Mouse (Mus musculus) liver, embryonic 13.5 days (tissue): ENCODE results near the gene Ins2. TPM values are rescaled to one million over a fixed set of nuclear protein-coding genes. Genes with fewer than 3 reads are reported as not detected.
A peak's percentile ranks its signal among the peaks of the same experiment; 100 is the strongest.

Experiments
- ATAC-seq: fragments of 200-750 bp; cut with Nextera tagmentation; 2 replicates; pipeline ENCODE4 v1.8.0; 2017; ENCODE audit warnings: low read depth, mild to moderate bottlenecking, moderate number of reproducible peaks, moderate library complexity
- DNase-seq: peaks from one replicate; pipeline ENCODE4 v3.0.0; 2022
- H3K27ac ChIP-seq: fragments of 300-500 bp; sonication (generic); 2 replicates; pipeline ENCODE4 v1.5.1; 2015; ENCODE audit warnings: moderate library complexity, mild to moderate bottlenecking, inconsistent platforms
- H3K27me3 ChIP-seq: fragments of 300-500 bp; sonication (generic); 2 replicates; pipeline ENCODE4 v1.6.1; 2015; ENCODE audit warnings: mild to moderate bottlenecking, inconsistent platforms
- H3K36me3 ChIP-seq: fragments of 300-500 bp; sonication (generic); 2 replicates; pipeline ENCODE4 v1.6.1; 2015; ENCODE audit warnings: mild to moderate bottlenecking, inconsistent platforms
- H3K4me1 ChIP-seq: fragments of 300-500 bp; sonication (generic); replicated peaks from 2 replicates; pipeline ENCODE4 v1.6.1; 2015; ENCODE audit warnings: inconsistent platforms
- H3K4me2 ChIP-seq: fragments of 300-500 bp; sonication (generic); 2 replicates; pipeline ENCODE4 v1.6.1; 2015; ENCODE audit warnings: inconsistent platforms, mild to moderate bottlenecking, moderate library complexity
- H3K4me3 ChIP-seq: fragments of 300-500 bp; sonication (generic); replicated peaks from 2 replicates; pipeline ENCODE4 v1.5.1; 2015; ENCODE audit warnings: mild to moderate bottlenecking, inconsistent platforms
- H3K9ac ChIP-seq: fragments of 300-500 bp; sonication (generic); 2 replicates; pipeline ENCODE4 v1.6.1; 2015; ENCODE audit warnings: mild to moderate bottlenecking, inconsistent platforms
- H3K9me3 ChIP-seq: fragments of 300-500 bp; sonication (generic); replicated peaks from 2 replicates; pipeline ENCODE4 v1.6.1; 2016; ENCODE audit warnings: inconsistent platforms
- WGBS: fragments of 180-500 bp; shearing (Covaris S2); methylation state at CpG from one replicate; pipeline ENCODE4 v1.1.7; 2015; ENCODE audit not compliant: insufficient replicate concordance; 5-methylcytosine and 5-hydroxymethylcytosine counted together
- polyA plus RNA-seq: library from polyadenylated mRNA; unstranded; fragments of >200 nt; fragmentation: Nextera tagmentation; extraction: Ambion mirVana; gene quantifications from 2 replicates; pipeline ENCODE4 v1.2.1, GENCODE M21; 2015

Ins2 gene
- 0.46 TPM in 1 of 2 replicates, not detected in the other for polyA plus RNA-seq

DNA sequence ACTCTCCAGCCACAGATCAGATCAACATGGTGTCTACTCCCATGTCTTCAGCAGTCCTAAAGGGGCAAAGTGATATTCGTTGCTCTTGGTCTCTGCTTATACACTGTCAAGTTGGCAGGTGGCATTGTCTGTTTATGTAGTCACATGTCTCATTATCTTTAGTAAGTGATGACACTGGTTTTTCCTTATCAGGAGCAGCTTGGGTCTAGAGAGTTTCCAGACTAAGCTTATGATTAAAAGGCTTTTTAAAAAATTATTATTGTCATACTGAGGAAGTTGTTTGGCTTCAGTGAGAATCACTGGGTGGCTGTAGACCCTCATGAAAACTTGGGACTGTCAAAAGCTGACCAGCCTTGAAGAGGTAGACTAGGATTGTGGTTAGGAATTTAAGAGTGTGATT, at the start of gene Ins2:
Gene Ins2, minus strand, starts transcription at position 101 of the 400 bp plus-strand sequence.
- Histone ChIP-seq H3K27me3 (no peaks in the 10 kb centered on the region), H3K36me3 (no peaks in the 10 kb centered on the region), H3K9me3 (no peaks in the 10 kb centered on the region), H3K9ac (no peak within 1 kb of the TSS), H3K27ac (no peak within 1 kb of the TSS), H3K4me1 (no peaks in the 10 kb centered on the region), H3K4me3 (no peak within 1 kb of the TSS), H3K4me2 (no peak within 1 kb of the TSS)
- ATAC-seq (no peak), DNase-seq (no peak)
- 46% methylated on average over 1 of the region's 1 CpGs for WGBS

DNA sequence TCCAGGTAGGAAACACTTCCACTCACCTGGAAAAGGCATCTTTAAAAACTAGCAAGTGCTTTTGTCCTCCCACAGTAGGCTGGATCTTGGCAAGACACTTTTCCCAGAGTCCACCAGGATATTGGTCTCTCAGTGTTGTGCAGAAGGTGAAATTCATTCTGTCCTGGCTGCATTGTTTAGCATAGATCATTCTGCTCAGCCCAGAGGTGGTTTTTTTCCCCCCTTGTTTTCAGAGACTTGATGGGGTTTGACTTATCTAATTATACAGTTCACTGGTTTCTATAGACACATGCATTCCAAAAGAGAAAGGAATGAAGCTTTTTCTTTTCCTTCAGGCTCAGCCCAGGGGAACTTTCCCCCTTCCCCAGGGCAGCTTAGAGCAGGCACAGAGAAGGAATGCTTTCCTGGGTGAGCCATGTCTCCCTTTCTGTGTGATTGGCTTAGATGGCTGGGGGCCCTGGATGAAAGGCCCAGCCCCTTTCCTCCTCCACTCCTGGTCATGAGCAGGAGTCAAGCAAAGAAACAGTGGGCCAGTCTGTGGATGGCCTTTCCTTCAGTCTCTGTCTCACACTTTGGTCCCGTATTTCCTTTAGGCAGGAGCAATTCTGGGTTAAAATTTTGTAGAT, 49.6 kb upstream of the Ins2 start:
- WGBS = 48% methylated on average over 1 of the region's 1 CpGs
- Histone ChIP-seq H3K9me3 (no peaks in the 10 kb centered on the region), H3K27me3 (no peaks in the 10 kb centered on the region), H3K36me3 (no peaks in the 10 kb centered on the region), H3K9ac (no peak overlapping the region), H3K27ac (no peak overlapping the region), H3K4me3 (no peak overlapping the region), H3K4me1 (no peaks in the 10 kb centered on the region), H3K4me2 (no peak overlapping the region)
- DNase-seq = no peak
- ATAC-seq = no peak

DNA sequence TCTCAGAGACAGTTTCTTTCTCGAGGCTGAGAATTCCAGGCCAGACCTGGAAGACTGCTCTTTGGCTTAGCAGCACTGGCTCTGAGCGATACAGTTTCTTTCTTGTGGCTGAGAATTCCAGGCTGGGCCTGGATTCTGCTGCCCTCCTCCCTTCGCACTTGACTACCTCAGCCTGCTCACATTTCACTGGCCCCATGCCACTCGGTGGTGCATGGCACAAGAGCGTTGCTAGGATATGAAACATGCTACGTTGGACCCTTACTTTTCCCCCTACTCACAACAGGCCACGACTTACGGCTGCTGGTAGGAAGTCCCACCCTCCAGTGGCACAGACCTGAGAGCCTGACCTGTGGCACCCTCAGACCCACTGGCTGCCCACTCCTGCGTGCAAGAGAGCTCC, 46.5 kb upstream of the Ins2 start:
- Histone ChIP-seq H3K4me1 (no peaks in the 10 kb centered on the region), H3K9me3 (no peaks in the 10 kb centered on the region), H3K4me3 (no peak overlapping the region), H3K27ac (no peak overlapping the region), H3K27me3 (no peaks in the 10 kb centered on the region), H3K4me2 (no peak overlapping the region), H3K9ac (no peak overlapping the region), H3K36me3 (no peaks in the 10 kb centered on the region)
- 62% methylated on average over 9 of the region's 9 CpGs for whole genome bisulfite sequencing
- no peak for ATAC-seq
- DNase-seq = no peak

DNA sequence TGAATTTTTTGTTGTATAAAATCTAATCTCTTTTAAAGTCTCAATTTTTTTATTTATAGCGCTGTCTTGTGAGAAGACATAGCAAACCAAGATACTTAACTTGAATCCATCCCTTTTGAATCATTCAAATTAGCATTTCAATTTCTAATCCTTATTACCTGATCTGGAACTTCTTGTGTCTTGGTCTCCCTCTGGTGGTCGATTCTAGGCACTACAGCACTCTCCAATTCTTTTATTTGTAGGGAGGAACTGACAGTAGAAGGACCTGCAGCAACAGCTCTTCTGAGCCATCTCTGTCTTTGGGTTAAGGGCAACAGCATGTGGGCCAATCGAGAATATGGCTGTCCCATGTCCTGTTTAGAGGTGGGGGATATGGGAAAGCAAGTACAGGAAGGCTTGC, 5.4 kb downstream of the Ins2 start:
- 3% methylated on average over 3 of the region's 3 CpGs for WGBS
- Histone ChIP-seq H3K4me3 (no peak overlapping the region), H3K9ac (no peak overlapping the region), H3K36me3 (no peaks in the 10 kb centered on the region), H3K27me3 (no peaks in the 10 kb centered on the region), H3K27ac (no peak overlapping the region), H3K4me2 (no peak overlapping the region), H3K4me1 (no peaks in the 10 kb centered on the region), H3K9me3 (no peaks in the 10 kb centered on the region)
- ATAC-seq = no peak
- peak; percentile 17 for DNase-seq

DNA sequence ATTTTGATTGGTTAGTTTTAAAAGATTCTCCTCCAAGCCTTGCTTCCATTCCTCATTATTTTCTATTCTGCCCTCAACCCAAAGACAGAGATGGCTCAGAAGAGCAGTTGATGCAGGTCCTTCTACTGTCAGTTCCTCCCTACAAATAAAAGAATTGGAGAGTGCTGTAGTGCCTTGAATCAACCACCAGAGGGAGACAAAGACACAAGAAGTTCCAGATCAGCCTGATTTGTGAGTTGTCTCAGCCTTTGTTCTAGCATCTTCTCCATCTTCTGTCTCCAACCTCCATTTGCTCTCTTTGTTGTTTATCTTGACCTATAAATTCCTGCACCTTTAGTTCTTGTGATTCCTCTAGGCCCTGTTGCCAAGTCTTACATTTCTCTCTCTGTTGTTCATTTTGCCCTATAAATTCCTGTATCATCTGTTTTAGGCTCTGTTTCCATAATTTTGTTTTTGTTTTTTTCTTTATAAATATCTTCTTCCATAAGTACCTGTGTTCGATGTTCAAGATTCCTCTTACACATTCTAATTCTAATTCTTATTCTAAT, 6.2 kb downstream of the Ins2 start:
- Histone ChIP-seq H3K9ac (no peak overlapping the region), H3K27ac (no peak overlapping the region), H3K36me3 (no peaks in the 10 kb centered on the region), H3K4me2 (no peak overlapping the region), H3K27me3 (no peaks in the 10 kb centered on the region), H3K4me3 (no peak overlapping the region), H3K9me3 (no peaks in the 10 kb centered on the region), H3K4me1 (no peaks in the 10 kb centered on the region)
- no peak for DNase-seq
- ATAC-seq = no peak
- WGBS = 44% methylated on average over 1 of the region's 1 CpGs

DNA sequence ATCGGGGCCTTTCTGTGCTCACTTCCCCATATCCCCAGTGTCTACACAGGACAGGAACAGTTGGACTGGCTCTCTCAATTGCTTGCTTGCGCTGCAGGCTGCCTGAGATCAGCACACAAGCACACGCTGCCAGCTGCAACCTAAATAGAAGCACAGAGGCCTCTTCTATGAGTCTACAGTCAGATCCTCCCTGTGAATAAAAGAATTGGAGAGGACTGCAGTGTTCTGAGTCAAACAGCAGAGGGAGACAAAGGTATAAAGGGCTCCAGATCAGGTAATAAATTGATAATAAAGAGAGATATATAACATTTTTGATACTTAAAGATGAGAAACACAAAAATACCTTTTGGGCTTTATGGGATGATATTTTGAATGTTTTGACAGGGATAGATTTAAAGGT, 17.2 kb downstream of the Ins2 start:
- Histone ChIP-seq H3K4me1 (no peaks in the 10 kb centered on the region), H3K27me3 (peaks cover 8% of the 10 kb centered on the region; the same call in 1 of the 2 replicates), H3K27ac (no peak overlapping the region), H3K9ac (no peak overlapping the region), H3K36me3 (no peaks in the 10 kb centered on the region), H3K9me3 (no peaks in the 10 kb centered on the region), H3K4me3 (no peak overlapping the region), H3K4me2 (no peak overlapping the region)
- ATAC-seq (no peak), DNase-seq (no peak)
- 60% methylated on average over 3 of the region's 3 CpGs for WGBS

DNA sequence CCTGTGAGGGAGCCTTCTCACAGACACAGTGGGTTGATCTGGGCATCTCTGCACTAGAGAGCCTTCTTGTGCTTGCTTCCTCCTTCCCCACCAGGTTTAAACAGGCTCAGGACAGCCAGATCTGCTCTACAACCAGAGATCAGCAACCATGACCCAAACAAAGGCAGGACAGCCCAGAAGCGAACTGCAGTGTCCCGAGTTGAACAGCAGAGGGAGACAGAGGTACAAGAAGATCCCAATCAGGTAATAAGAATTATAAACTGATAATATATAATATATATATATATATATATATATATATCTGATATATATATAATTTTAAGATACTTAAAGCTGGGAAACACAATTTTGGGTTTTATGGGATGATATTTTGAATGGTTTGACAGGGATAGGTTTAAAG, 22.5 kb downstream of the Ins2 start:
- H3K36me3 ChIP-seq = no peaks in the 10 kb centered on the region
- no peak overlapping the region for H3K4me2 ChIP-seq
- DNase-seq = no peak
- H3K4me3 ChIP-seq = no peak overlapping the region
- H3K9me3 ChIP-seq = no peaks in the 10 kb centered on the region
- no peak overlapping the region for H3K9ac ChIP-seq
- WGBS = 0% methylated on average over 2 of the region's 2 CpGs
- no peak overlapping the region for H3K27ac ChIP-seq
- no peak for ATAC-seq
- H3K27me3 ChIP-seq = 0 out of 2 replicates have a peak, but pooled peaks cover 4% of the 10 kb centered on the region
- no peaks in the 10 kb centered on the region for H3K4me1 ChIP-seq

DNA sequence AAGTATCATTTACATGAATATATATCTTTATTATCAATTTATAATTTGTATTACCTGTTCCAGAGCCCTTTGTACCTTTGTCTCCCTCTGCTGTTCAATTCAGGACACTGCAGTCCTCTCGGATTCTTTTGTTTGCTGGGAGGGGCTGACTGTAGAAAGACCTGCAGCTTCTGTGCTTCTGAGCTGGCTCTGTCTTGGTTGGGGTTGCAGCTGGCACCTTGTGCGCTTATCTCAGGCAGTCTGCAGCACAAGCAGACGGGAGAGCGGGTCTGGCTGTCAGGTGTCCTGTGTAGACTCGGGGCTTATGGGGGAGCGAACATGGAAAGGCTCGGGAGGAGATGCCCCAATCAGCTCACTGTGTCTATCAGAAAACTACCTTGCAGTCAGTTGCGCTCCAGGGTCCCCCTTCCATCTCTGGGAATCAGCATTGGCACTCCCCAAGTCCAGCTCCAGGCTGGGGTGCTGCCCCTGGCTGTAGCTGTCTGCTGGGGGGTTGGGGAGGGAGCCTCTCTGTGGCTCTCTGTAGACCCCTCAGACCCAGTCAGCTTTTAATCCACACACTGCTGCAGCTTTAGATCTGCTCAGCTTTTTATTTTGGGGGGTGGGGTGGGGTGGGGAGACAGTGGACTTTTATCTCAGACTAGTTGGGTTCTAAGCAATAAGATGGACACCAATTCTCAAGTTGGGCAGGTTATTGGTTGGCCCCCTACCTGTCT, 28.2 kb downstream of the Ins2 start:
- H3K27ac ChIP-seq = no peak overlapping the region
- H3K4me3 ChIP-seq = no peak overlapping the region
- no peaks in the 10 kb centered on the region for H3K9me3 ChIP-seq
- 0 out of 2 replicates have a peak, but pooled peaks cover 2% of the 10 kb centered on the region for H3K27me3 ChIP-seq
- no peaks in the 10 kb centered on the region for H3K36me3 ChIP-seq
- WGBS = 17% methylated on average over 8 of the region's 8 CpGs
- ATAC-seq (no peak), DNase-seq (peak; percentile 6)
- H3K9ac ChIP-seq = no peak overlapping the region
- H3K4me1 ChIP-seq = no peaks in the 10 kb centered on the region
- no peak overlapping the region for H3K4me2 ChIP-seq

DNA sequence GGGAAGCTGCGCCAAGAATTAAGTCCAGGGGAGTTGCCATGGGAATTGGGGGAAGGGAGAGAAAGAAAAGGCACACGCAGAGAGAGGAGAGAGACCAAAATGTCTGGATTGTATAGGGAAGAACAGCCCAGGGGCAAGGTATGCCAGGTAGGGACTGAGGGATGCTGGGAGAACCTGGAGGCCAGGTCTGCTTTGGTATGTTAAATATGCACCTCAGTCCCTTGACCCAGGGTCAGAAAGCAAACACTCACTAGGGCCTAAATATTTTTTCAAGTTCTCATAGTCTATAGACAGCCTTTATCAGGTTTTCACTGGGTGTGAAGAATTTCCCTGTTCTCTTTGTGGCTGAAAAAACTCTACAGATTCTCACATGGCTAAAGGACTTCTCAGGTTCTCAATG, 36.3 kb downstream of the Ins2 start:
- Histone ChIP-seq H3K4me1 (no peaks in the 10 kb centered on the region), H3K27ac (no peak overlapping the region), H3K4me3 (no peak overlapping the region), H3K9me3 (no peaks in the 10 kb centered on the region), H3K4me2 (no peak overlapping the region), H3K36me3 (no peaks in the 10 kb centered on the region), H3K27me3 (no peaks in the 10 kb centered on the region), H3K9ac (no peak overlapping the region)
- no peak for DNase-seq
- WGBS = 54% methylated on average over 2 of the region's 2 CpGs
- ATAC-seq = no peak

DNA sequence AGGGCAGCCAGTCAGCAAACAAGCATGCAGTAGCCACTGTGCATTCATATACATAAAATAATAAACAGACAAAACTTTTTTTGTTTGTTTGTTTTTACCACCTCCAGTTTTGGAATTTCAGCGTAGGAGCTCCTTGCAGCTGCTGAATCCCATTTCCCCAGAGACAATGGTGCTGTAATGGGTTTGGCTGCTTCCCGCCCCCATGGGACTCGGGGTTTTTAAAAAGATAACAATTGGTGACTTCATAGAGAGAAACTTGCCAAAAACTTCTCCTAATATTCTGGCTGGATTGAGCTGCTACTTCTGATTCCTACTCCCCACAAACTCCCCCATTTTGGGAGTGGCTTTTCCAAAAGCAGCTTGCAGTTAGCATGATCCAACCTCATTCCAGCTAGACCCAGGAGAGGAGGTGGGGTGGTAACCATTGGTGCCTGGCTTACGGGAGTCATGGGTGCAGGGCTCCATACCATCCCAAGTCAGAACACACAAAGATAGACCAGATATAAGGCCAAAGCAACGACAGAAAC, 43.8 kb downstream of the Ins2 start:
- Histone ChIP-seq H3K4me1 (no peaks in the 10 kb centered on the region), H3K4me3 (no peak overlapping the region), H3K36me3 (no peaks in the 10 kb centered on the region), H3K4me2 (no peak overlapping the region), H3K27ac (no peak overlapping the region), H3K9ac (no peak overlapping the region), H3K27me3 (no peaks in the 10 kb centered on the region), H3K9me3 (no peaks in the 10 kb centered on the region)
- DNase-seq = no peak
- 51% methylated on average over 5 of the region's 5 CpGs for WGBS
- no peak for ATAC-seq

DNA sequence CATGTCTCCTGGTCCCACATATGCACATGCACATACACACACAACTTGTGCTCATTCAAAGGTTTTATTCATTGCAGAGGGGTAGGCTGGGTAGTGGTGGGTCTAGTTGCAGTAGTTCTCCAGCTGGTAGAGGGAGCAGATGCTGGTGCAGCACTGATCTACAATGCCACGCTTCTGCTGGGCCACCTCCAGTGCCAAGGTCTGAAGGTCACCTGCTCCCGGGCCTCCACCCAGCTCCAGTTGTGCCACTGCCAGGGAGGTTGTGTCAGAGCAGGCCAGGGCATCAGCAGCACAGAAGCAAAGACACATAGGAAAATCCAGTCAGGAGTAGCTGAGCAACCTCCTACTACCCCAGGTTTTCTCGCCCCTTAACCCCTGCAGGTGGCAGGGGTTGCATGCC, 64.6 kb downstream of the Ins2 start:
- ATAC-seq (no peak), DNase-seq (no peak)
- Histone ChIP-seq H3K4me2 (no peak overlapping the region), H3K4me1 (no peaks in the 10 kb centered on the region), H3K4me3 (no peak overlapping the region), H3K9ac (no peak overlapping the region), H3K27me3 (peaks cover 8% of the 10 kb centered on the region; the same call in 1 of the 2 replicates), H3K36me3 (no peaks in the 10 kb centered on the region), H3K27ac (no peak overlapping the region), H3K9me3 (no peaks in the 10 kb centered on the region)
- 69% methylated on average over 3 of the region's 3 CpGs for WGBS
